Mouse (Mus musculus): ENCODE results near the gene Rsl24d1. TPM values are rescaled to one million over a fixed set of nuclear protein-coding genes. Genes with fewer than 3 reads are reported as not detected.
"Not testable (repeated sequence)": the region's sequence is repeated elsewhere in the genome, so short reads cannot be mapped to it uniquely, and the experiment has no call there.

Rsl24d1 gene
- 10 to 100 TPM; 47.4 to 55.9 (median 49.5) TPM for total RNA-seq (2022)

GRCm38 (mm10) chr9:73112919-73113906 is at the start of gene Rsl24d1:
Rsl24d1 (plus strand) TSS chr9:73113426.
- DNase-seq (ENCODE audit: low spot score), result peak; percentile 92

GRCm38 (mm10) chr9:73063621-73064290 is 49.5 kb upstream of the Rsl24d1 start:
- no peak for DNase-seq (ENCODE audit: low spot score)

- DNase-seq (ENCODE audit: low spot score), result no peak
Observed at GRCm38 (mm10) chr9:73067086-73067485, 46.1 kb upstream of the Rsl24d1 start.

- DNase-seq (ENCODE audit: low spot score), result no peak
Observed at GRCm38 (mm10) chr9:73068230-73068679, 45.0 kb upstream of the Rsl24d1 start.

GRCm38 (mm10) chr9:73068688-73069087 is 44.5 kb upstream of the Rsl24d1 start:
- no peak for DNase-seq (ENCODE audit: low spot score)

GRCm38 (mm10) chr9:73070971-73071659 is 42.1 kb upstream of the Rsl24d1 start:
- peak; percentile 38 for DNase-seq (ENCODE audit: low spot score)

GRCm38 (mm10) chr9:73072426-73072825 is 40.8 kb upstream of the Rsl24d1 start:
- DNase-seq (ENCODE audit: low spot score), result no peak

GRCm38 (mm10) chr9:73073169-73073568 is 40.1 kb upstream of the Rsl24d1 start:
- no peak for DNase-seq (ENCODE audit: low spot score)

- DNase-seq (ENCODE audit: low spot score), result not testable (repeated sequence)
Observed at GRCm38 (mm10) chr9:73079349-73079748, 33.9 kb upstream of the Rsl24d1 start.

- DNase-seq (ENCODE audit: low spot score), result no peak
Observed at GRCm38 (mm10) chr9:73079801-73080325, 33.4 kb upstream of the Rsl24d1 start.

- no peak for DNase-seq (ENCODE audit: low spot score)
Observed at GRCm38 (mm10) chr9:73082291-73083000, 30.8 kb upstream of the Rsl24d1 start.

GRCm38 (mm10) chr9:73083956-73084355 is 29.3 kb upstream of the Rsl24d1 start:
- DNase-seq (ENCODE audit: low spot score), result no peak

- DNase-seq (ENCODE audit: low spot score), result no peak
Observed at GRCm38 (mm10) chr9:73085845-73086244, 27.4 kb upstream of the Rsl24d1 start.

- DNase-seq (ENCODE audit: low spot score), result no peak
Observed at GRCm38 (mm10) chr9:73087121-73087520, 26.1 kb upstream of the Rsl24d1 start.

- DNase-seq (ENCODE audit: low spot score), result no peak
Observed at GRCm38 (mm10) chr9:73087581-73087980, 25.6 kb upstream of the Rsl24d1 start.

GRCm38 (mm10) chr9:73089222-73089920 is 23.9 kb upstream of the Rsl24d1 start:
- DNase-seq (ENCODE audit: low spot score), result no peak

- DNase-seq (ENCODE audit: low spot score), result no peak
Observed at GRCm38 (mm10) chr9:73090121-73090520, 23.1 kb upstream of the Rsl24d1 start.

GRCm38 (mm10) chr9:73091747-73092146 is 21.5 kb upstream of the Rsl24d1 start:
- DNase-seq (ENCODE audit: low spot score), result peak; percentile 56

- DNase-seq (ENCODE audit: low spot score), result no peak
Observed at GRCm38 (mm10) chr9:73094580-73094979, 18.6 kb upstream of the Rsl24d1 start.

GRCm38 (mm10) chr9:73097898-73098297 is 15.3 kb upstream of the Rsl24d1 start:
- no peak for DNase-seq (ENCODE audit: low spot score)

Measured in heart, adult 8-10 months (tissue).